Mouse (Mus musculus): ENCODE measurements around the gene Oxld1. TPM values are rescaled to one million over a fixed set of nuclear protein-coding genes. Genes with fewer than 3 reads are reported as not detected.
A peak's percentile ranks its signal among the peaks of the same experiment; 100 is the strongest.

Oxld1 gene
- polyA plus RNA-seq, 1 experiment from 2014 or later = 16.8 TPM

DNA sequence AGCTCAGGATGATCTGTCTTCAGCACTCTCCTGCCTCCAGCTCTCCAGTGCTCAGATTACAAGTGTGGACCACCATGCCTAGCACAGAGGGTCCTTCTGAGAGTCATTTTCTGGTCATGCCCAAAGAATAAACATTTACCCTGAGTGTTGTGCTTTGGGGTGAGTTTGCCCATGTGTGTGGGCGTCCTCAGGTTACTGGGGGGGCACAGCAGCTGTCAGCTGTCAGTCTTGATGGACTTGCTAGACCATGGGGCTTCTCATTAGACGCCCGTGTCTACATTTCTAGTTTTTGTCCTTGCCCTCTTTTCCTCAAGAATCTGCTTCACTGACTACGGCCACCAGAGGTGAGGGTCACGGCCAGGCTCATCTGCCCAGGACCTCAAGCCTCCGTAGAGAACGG lies 10.7 kb downstream of the Oxld1 start:
- WGBS = 78% methylated on average over 7 of the region's 7 CpGs
- no peaks in the 10 kb centered on the region for H3K27me3 ChIP-seq (replicated peaks; ENCODE audit: control insufficient read depth, insufficient read depth, low read length)
- H3K4me1 ChIP-seq (replicated peaks; ENCODE audit: control insufficient read depth, insufficient read depth, low read length) = peaks cover 2% of the 10 kb centered on the region; the same call in 1 of the 2 replicates
- no peak overlapping the region for H3K4me3 ChIP-seq (ENCODE audit: low read depth, low read length)
- ATAC-seq (replicated peaks; ENCODE audit: low FRiP score) (no peak), DNase-seq (ENCODE audit: low spot score) (no peak)
- no peak overlapping the region for H3K27ac ChIP-seq (ENCODE audit: low read depth, low read length)
- no peak overlapping the region for H3K4me2 ChIP-seq
- no peaks in the 10 kb centered on the region for H3K9me3 ChIP-seq (ENCODE audit: control insufficient read depth, low read length)
- H3K36me3 ChIP-seq (ENCODE audit: control insufficient read depth, insufficient read depth, low read length) = no peaks in the 10 kb centered on the region
- no peak overlapping the region for H3K9ac ChIP-seq (ENCODE audit: low read depth, low read length)

DNA sequence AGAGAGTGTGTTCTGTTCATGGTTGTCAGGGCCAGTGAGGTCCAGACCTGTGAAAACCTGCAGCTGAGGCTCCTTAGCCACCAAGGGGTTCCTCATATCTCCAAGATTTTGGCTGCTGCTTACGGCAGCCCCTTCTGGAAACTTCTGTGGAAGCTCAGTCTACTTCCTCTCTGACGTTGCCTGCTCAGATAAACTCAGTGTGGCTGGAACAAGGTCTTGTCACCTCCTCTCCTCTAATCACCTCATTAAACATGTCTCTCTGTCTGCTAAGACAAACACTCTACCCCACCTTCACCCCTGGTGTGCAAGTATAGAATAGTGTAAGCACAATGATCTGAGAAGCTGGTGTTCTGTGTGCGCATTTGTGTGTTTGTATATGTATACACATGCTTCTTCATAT lies 12.4 kb downstream of the Oxld1 start:
- Histone ChIP-seq H3K4me3 (ENCODE audit: low read depth, low read length) (no peak overlapping the region), H3K4me2 (no peak overlapping the region), H3K36me3 (ENCODE audit: control insufficient read depth, insufficient read depth, low read length) (no peaks in the 10 kb centered on the region), H3K27ac (ENCODE audit: low read depth, low read length) (no peak overlapping the region), H3K4me1 (replicated peaks; ENCODE audit: control insufficient read depth, insufficient read depth, low read length) (peaks cover 2% of the 10 kb centered on the region; the same call in 1 of the 2 replicates), H3K27me3 (replicated peaks; ENCODE audit: control insufficient read depth, insufficient read depth, low read length) (no peaks in the 10 kb centered on the region), H3K9me3 (ENCODE audit: control insufficient read depth, low read length) (no peaks in the 10 kb centered on the region), H3K9ac (ENCODE audit: low read depth, low read length) (no peak overlapping the region)
- ATAC-seq (replicated peaks; ENCODE audit: low FRiP score) (no peak), DNase-seq (ENCODE audit: low spot score) (no peak)
- WGBS = 50% methylated on average over 3 of the region's 3 CpGs

GRCm38 (mm10) chr11:120444106-120444505 lies 13.8 kb downstream of the Oxld1 start:
- no peak for ATAC-seq (replicated peaks; ENCODE audit: low FRiP score)
- H3K4me1 ChIP-seq (replicated peaks; ENCODE audit: control insufficient read depth, insufficient read depth, low read length) = peaks cover 2% of the 10 kb centered on the region; the same call in 1 of the 2 replicates
- no peak overlapping the region for H3K4me2 ChIP-seq
- H3K9me3 ChIP-seq (ENCODE audit: control insufficient read depth, low read length) = no peaks in the 10 kb centered on the region
- 61% methylated on average over 6 of the region's 6 CpGs for WGBS
- no peaks in the 10 kb centered on the region for H3K27me3 ChIP-seq (replicated peaks; ENCODE audit: control insufficient read depth, insufficient read depth, low read length)
- H3K36me3 ChIP-seq (ENCODE audit: control insufficient read depth, insufficient read depth, low read length) = no peaks in the 10 kb centered on the region
- peak; percentile 19 for DNase-seq (ENCODE audit: low spot score)
- no peak overlapping the region for H3K27ac ChIP-seq (ENCODE audit: low read depth, low read length)
- no peak overlapping the region for H3K9ac ChIP-seq (ENCODE audit: low read depth, low read length)
- no peak overlapping the region for H3K4me3 ChIP-seq (ENCODE audit: low read depth, low read length)

GRCm38 (mm10) chr11:120442765-120443280 lies 15.0 kb downstream of the Oxld1 start:
- Histone ChIP-seq H3K4me3 (ENCODE audit: low read depth, low read length) (no peak overlapping the region), H3K9me3 (ENCODE audit: control insufficient read depth, low read length) (no peaks in the 10 kb centered on the region), H3K4me1 (replicated peaks; ENCODE audit: control insufficient read depth, insufficient read depth, low read length) (peaks cover 2% of the 10 kb centered on the region; the same call in 1 of the 2 replicates), H3K27me3 (replicated peaks; ENCODE audit: control insufficient read depth, insufficient read depth, low read length) (no peaks in the 10 kb centered on the region), H3K27ac (ENCODE audit: low read depth, low read length) (no peak overlapping the region), H3K36me3 (ENCODE audit: control insufficient read depth, insufficient read depth, low read length) (no peaks in the 10 kb centered on the region), H3K9ac (ENCODE audit: low read depth, low read length) (no peak overlapping the region), H3K4me2 (no peak overlapping the region)
- 84% methylated on average over 3 of the region's 3 CpGs for WGBS
- ATAC-seq (replicated peaks; ENCODE audit: low FRiP score) = no peak
- no peak for DNase-seq (ENCODE audit: low spot score)

DNA sequence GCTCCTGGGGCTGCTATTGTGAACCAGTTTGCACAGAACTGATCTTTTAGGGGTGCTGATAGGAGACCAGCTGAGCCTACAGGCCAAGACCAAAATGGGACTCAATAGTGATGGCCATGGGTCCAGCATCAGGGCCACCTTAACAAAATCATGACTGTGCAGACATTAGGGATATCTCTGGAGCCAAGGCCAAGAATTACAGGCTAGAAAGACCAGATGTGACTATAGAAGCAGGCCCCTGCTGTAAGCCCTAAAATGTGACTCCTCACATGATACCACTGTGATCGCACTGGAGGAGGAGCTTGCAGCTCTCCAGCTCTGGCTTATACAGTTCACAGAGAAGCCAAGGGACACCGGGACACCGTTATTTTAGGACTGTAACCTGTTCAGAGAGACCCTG lies 15.5 kb downstream of the Oxld1 start, which contains the start of gene Tspan10:
Gene Tspan10, plus strand, starts transcription at position 301 of the 400 bp plus-strand sequence.
- Histone ChIP-seq H3K27me3 (replicated peaks; ENCODE audit: control insufficient read depth, insufficient read depth, low read length) (no peaks in the 10 kb centered on the region), H3K9ac (ENCODE audit: low read depth, low read length) (no peak within 1 kb of the TSS), H3K4me1 (replicated peaks; ENCODE audit: control insufficient read depth, insufficient read depth, low read length) (peaks cover 2% of the 10 kb centered on the region; the same call in 1 of the 2 replicates), H3K4me3 (ENCODE audit: low read depth, low read length) (no peak within 1 kb of the TSS), H3K36me3 (ENCODE audit: control insufficient read depth, insufficient read depth, low read length) (no peaks in the 10 kb centered on the region), H3K4me2 (no peak within 1 kb of the TSS), H3K27ac (ENCODE audit: low read depth, low read length) (no peak within 1 kb of the TSS), H3K9me3 (ENCODE audit: control insufficient read depth, low read length) (no peaks in the 10 kb centered on the region)
- ATAC-seq (replicated peaks; ENCODE audit: low FRiP score) (no peak), DNase-seq (ENCODE audit: low spot score) (no peak)
- 83% methylated on average over 3 of the region's 3 CpGs for WGBS

DNA sequence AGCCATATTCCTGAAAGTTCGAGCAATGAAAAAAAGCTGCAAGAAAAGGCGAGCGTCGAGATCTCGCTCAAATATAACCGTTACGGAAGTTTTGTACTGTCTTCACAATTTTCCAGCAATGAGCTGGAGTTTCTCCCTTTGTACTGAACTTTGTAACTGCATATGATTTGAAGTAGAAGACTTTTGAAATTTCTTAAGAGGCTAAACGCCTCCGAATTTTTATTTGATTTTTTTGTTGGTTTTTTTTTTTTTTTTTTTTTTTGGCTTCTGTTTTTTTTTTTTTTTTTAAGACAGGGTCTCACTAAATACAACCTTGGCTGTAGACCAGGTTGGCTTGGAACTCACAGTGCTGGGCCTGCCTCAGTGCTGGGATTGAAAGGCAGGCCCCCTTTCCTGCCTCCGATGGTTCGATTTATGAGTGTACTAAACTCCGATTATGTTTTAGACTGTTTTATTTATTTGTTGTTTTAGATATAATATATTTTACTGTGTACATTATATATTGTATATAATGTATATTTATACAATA lies 19.9 kb downstream of the Oxld1 start:
- H3K4me1 ChIP-seq (replicated peaks; ENCODE audit: control insufficient read depth, insufficient read depth, low read length) = peaks cover 10% of the 10 kb centered on the region
- H3K9me3 ChIP-seq (ENCODE audit: control insufficient read depth, low read length) = no peaks in the 10 kb centered on the region
- H3K4me3 ChIP-seq (ENCODE audit: low read depth, low read length) = peak overlapping the region; percentile 99
- DNase-seq (ENCODE audit: low spot score) (no peak), ATAC-seq (replicated peaks; ENCODE audit: low FRiP score) (no peak)
- 32% methylated on average over 12 of the region's 12 CpGs for WGBS
- H3K27ac ChIP-seq (ENCODE audit: low read depth, low read length) = peak overlapping the region; percentile 62
- peak overlapping the region; percentile 90 for H3K9ac ChIP-seq (ENCODE audit: low read depth, low read length)
- no peaks in the 10 kb centered on the region for H3K27me3 ChIP-seq (replicated peaks; ENCODE audit: control insufficient read depth, insufficient read depth, low read length)
- H3K36me3 ChIP-seq (ENCODE audit: control insufficient read depth, insufficient read depth, low read length) = peaks cover 12% of the 10 kb centered on the region
- peak overlapping the region; percentile 94 for H3K4me2 ChIP-seq

DNA sequence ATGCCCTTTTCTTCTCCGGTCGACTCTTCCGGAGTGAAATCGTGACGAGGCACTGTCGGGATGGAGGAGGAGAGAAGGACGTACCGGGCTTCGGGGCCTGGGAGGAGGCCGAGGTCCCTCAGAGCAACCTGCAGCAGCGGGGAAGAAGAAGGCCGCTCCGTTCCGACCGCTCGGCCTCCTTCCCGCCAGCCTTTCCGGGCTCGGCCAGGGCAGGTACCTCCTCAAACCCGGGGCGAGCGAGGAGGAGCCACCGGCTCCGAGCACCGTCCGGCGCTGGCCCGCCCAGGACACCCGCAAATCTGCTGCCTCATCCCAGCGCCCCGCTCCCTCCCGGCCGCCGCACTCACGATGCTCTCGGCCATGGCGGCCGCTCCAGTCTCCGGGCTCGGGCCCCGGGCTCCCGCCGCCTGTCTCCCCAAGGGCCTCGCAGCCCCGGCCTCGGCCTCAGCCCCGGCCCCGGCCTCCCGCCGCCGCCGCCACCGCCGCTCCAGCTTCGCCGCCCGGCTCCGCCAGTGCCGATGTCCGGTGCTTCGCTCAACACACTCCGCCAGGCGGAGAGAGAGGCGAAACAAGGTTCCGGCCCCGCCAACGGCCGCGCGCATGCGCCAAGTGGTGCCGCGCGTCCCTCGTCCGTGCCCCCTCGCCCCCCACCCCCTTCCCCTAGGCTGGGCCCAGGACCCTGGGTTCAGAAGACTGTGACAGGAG lies 20.6 kb downstream of the Oxld1 start, which contains the start of gene Nploc4:
Gene Nploc4, minus strand, starts transcription at position 557 of the 705 bp plus-strand sequence.
- under 1% methylated on average over 66 of the region's 77 CpGs for WGBS

GRCm38 (mm10) chr11:120426727-120427126 lies 31.1 kb downstream of the Oxld1 start:
- Histone ChIP-seq H3K4me3 (ENCODE audit: low read depth, low read length) (no peak overlapping the region), H3K36me3 (ENCODE audit: control insufficient read depth, insufficient read depth, low read length) (peaks cover 37% of the 10 kb centered on the region), H3K9me3 (ENCODE audit: control insufficient read depth, low read length) (no peaks in the 10 kb centered on the region), H3K4me1 (replicated peaks; ENCODE audit: control insufficient read depth, insufficient read depth, low read length) (no peaks in the 10 kb centered on the region), H3K4me2 (no peak overlapping the region), H3K27me3 (replicated peaks; ENCODE audit: control insufficient read depth, insufficient read depth, low read length) (no peaks in the 10 kb centered on the region), H3K27ac (ENCODE audit: low read depth, low read length) (no peak overlapping the region), H3K9ac (ENCODE audit: low read depth, low read length) (no peak overlapping the region)
- whole genome bisulfite sequencing = 87% methylated on average over 3 of the region's 3 CpGs
- no peak for DNase-seq (ENCODE audit: low spot score)
- no peak for ATAC-seq (replicated peaks; ENCODE audit: low FRiP score)

More for the DNA sequence above, 20.6 kb downstream of the Oxld1 start, which contains the start of gene Nploc4:
- Histone ChIP-seq H3K27me3 (replicated peaks; ENCODE audit: control insufficient read depth, insufficient read depth, low read length) (no peaks in the 10 kb centered on the region), H3K36me3 (ENCODE audit: control insufficient read depth, insufficient read depth, low read length) (peaks cover 17% of the 10 kb centered on the region), H3K4me1 (replicated peaks; ENCODE audit: control insufficient read depth, insufficient read depth, low read length) (peaks cover 10% of the 10 kb centered on the region), H3K27ac (ENCODE audit: low read depth, low read length) (peak within 1 kb of the TSS; percentile 62), H3K9me3 (ENCODE audit: control insufficient read depth, low read length) (no peaks in the 10 kb centered on the region), H3K4me3 (ENCODE audit: low read depth, low read length) (peak within 1 kb of the TSS; percentile 99), H3K4me2 (peak within 1 kb of the TSS; percentile 94), H3K9ac (ENCODE audit: low read depth, low read length) (peak within 1 kb of the TSS; percentile 90)
- DNase-seq (ENCODE audit: low spot score) (peak; percentile 90), ATAC-seq (replicated peaks; ENCODE audit: low FRiP score) (peak; percentile 87)

All from liver, embryonic 11.5 days (tissue).